Mouse (Mus musculus): ENCODE measurements at regions not wholly inside any gene's neighbourhood (a gene's known extent, or its start where the extent isn't known, plus 50 kb on each side); places are given as distances from the start of the nearest gene placed in this dataset.

GRCm38 (mm10) chr12:24252071-24252874 is 155.2 kb upstream of the 9030624G23Rik start:
- peak in 1 of 2 experiments; percentile 1 for DNase-seq

Data from kidney, postnatal 25 days (tissue).